Mouse (Mus musculus) v-Abl transformed pro-B cells (cell line): Measurements from ENCODE around the gene Olfr270.

Experiments used
- in situ Hi-C, 2 experiments: fragments of 400-800 bp; cut with MboI; formaldehyde crosslinking; loops; one replicate each; pipeline ENCODE4 v1.15.1; 2025; ENCODE audit not compliant: unreplicated experiment in 2 of 2

Gene Olfr270

GRCm38 (mm10) chr4:52964247-52964646 lies at the start of gene Olfr270:
TSS of gene Olfr270 (plus strand) at chr4:52964547.
- in situ Hi-C loops, result no loop called here

- in situ Hi-C loops, result no loop called here
These were observed 47.6 kb upstream of the Olfr270 start for GRCm38 (mm10) chr4:52916659-52917310.

DNA sequence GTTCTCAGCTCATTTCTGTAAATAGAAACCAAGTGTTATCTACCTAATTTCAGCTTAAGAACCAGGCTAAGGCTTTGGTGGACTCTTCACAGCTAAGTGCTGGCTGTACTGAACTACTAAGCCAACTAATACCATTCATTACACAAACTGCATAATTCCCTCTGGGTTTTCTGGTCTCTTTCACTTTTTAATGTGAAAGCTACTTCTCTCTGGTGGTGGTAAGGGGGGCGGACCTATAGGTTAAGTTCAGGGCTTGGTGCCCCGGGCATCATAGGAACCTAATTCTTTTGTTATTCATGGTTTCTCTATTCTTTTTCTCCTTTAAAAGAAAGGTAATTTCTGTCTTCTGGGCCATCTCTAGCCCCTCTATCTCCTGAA lies 47.0 kb upstream of the Olfr270 start:
- in situ Hi-C loops, result no loop called here

- in situ Hi-C loops, result no loop called here
These were observed 45.3 kb upstream of the Olfr270 start, which contains the start of gene Olfr272 for GRCm38 (mm10) chr4:52919078-52919477. TSS of gene Olfr272 (minus strand) at chr4:52919178.

- in situ Hi-C loops, result no loop called here
These were observed 33.9 kb upstream of the Olfr270 start for GRCm38 (mm10) chr4:52930480-52930879.

DNA sequence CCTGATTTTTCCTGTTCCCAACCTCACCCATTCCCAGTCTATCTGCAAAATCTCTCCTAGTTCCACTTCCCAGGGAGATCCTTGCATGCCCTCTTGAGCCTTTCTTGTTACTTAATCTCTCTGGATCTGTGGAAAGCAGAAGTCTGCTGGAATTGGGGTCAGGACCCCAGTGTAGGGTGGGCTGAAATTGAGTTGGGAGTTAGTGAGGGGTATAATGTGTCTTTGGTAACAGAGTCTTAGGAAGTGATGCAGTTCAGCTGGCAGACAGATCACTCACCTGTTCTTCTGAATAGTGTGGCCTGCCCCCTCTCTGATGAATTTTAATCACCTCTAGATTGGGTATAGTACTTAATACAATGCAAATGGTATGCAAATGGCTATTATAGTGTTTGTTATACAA lies 17.7 kb upstream of the Olfr270 start:
- in situ Hi-C loops, result no loop called here

GRCm38 (mm10) chr4:52949005-52949404 lies 15.3 kb upstream of the Olfr270 start:
- in situ Hi-C loops, result no loop called here

DNA sequence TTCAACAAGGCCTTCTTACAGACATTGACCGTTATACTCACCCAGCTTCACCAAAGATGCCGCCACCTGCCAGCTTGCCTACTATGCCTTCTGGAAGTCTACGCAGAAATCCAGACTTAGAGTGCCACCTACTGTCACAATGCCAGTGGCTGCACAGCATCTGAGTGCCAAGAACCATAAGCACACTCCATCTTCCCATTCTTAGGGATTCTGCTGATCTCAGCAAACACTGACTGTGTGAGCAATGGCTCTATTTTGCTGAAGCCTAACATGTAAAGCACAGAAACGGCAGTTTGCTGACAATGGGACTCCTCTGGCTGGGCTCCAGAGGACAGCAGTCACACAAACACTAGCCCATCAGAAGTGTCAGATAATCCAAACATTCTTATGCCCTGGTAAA lies 5.7 kb upstream of the Olfr270 start:
- in situ Hi-C loops, result no loop called here

GRCm38 (mm10) chr4:52985216-52985615 lies 20.9 kb downstream of the Olfr270 start:
- in situ Hi-C loops, result no loop called here

DNA sequence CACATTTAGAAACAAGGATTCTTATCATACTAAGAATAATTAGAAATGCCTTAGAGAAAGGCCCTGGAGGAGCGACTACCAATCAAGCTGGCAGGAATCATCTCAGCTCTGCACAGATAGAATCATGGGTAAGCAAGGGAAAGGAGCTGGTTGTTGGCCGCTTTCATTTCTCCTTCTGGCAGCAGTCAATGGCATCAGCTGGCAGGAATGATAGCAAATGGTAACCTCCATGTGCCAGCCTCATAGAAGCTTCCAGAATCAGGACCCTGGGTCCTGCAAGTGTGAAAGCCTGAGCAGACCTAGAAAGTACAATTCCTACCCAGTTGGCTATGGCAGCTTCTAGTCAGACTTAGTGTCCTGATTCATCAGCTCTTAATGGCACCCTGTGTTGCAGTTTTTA lies 21.9 kb downstream of the Olfr270 start:
- in situ Hi-C loops, result no loop called here

DNA sequence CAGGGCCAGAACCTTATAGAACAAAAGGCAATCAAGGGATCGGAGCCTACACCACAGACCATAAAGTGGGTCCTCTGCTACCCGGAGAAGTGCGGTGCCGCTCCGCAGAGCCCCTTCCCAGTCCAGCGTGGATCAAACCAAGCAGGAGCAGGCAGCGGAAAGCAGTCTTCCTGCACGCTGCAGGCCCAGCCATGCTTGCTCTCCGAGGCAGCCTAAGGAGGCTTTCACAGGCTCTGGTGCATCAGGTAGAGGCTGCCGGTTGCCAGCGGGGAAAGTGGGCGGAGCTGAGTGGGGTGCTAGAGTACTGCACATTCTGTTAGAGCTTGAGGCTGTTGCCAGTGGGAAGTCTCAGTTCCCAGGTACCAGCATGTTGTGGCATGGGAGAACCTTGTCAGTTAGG lies 24.9 kb downstream of the Olfr270 start, which contains the start of gene Nipsnap3a:
Nipsnap3a (plus strand) TSS at position 25 of the 400 bp plus-strand sequence.
- in situ Hi-C loops, result no loop called here

DNA sequence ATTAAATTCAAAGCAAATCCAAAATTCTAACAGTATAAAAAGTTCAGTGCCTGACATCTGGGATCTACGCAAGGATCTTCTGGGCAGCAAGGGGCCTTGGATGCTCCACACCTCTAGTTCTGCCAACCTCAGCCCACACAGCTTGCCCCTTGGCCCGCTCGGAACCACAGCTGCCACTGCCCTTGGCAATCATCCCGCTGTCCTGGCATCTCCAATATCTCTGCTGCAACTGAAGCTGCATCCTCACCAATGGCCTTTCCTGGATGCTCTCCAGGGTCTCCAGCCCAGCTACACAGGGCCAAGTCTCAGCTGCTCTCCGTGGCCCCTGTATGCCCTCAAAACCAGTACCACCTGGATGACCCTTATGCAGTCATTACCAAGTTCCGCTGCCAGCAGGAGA lies 35.1 kb downstream of the Olfr270 start:
- in situ Hi-C loops, result no loop called here

DNA sequence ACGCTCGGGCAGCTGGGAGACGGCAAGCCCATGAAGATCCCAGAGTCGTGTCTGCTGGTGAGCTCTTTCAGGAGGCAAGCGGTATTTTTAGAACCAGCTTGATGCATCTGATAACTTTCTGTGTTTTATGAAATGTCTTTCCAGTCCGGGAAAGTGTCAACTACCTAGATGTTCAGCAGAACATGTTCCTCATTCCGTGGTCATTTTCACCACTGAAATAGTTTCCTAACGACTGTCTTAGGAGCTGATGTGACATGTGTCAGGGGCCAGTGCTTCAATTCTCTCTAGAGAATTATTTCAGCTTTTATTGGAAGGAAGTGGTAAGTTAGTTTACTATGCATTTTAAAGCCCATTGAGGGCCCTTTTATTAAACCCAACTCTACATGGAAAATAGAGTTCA lies 35.8 kb downstream of the Olfr270 start:
- in situ Hi-C loops, result loop anchor here in 1 of 2 experiments (25.0 kb wide), 2 partner anchors 563 to 837 kb away; partner anchors contain the start of genes Smc2 and Tmem38b

GRCm38 (mm10) chr4:53009183-53009582 lies 44.8 kb downstream of the Olfr270 start:
- in situ Hi-C loops, result loop anchor here in 1 of 2 experiments (25.0 kb wide), 2 partner anchors 572 to 828 kb away; partner anchors contain the start of genes Smc2 and Tmem38b

DNA sequence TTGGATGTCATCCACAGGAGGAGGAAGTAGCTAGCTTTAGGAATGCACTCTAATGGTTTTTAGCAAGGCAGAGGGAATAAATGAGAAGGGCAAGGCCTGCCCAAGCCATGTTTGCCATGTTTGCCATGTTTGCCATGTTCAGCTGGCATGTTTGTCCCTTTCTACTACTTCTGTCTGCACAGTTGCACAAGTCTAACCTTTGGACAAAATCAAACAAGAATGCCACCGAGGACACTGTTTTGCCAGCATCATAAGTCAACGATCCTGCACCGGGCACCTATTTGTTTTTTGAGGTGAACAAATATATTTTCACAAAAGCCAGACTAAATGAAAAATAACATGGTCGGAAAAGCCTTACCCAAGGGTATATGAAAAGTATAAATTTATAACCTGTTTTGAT lies 45.5 kb downstream of the Olfr270 start:
- in situ Hi-C loops, result loop anchor here in 1 of 2 experiments (25.0 kb wide), 2 partner anchors 573 to 827 kb away; partner anchors contain the start of genes Smc2 and Tmem38b

- in situ Hi-C loops, result loop anchor here in 1 of 2 experiments (25.0 kb wide), 2 partner anchors 575 to 825 kb away; partner anchors contain the start of genes Smc2 and Tmem38b
These were observed 47.5 kb downstream of the Olfr270 start, which contains the start of gene Nipsnap3b for GRCm38 (mm10) chr4:53011732-53012361. TSS of gene Nipsnap3b (plus strand) at chr4:53011880.

- in situ Hi-C loops, result loop anchor here in 1 of 2 experiments (25.0 kb wide), 2 partner anchors 577 to 823 kb away; partner anchors contain the start of genes Smc2 and Tmem38b
These were observed 50.1 kb downstream of the Olfr270 start for GRCm38 (mm10) chr4:53014421-53014820.

GRCm38 (mm10) chr4:53015024-53015423 lies 50.7 kb downstream of the Olfr270 start:
- in situ Hi-C loops, result loop anchor here in 1 of 2 experiments (25.0 kb wide), 2 partner anchors 578 to 822 kb away; partner anchors contain the start of genes Smc2 and Tmem38b

DNA sequence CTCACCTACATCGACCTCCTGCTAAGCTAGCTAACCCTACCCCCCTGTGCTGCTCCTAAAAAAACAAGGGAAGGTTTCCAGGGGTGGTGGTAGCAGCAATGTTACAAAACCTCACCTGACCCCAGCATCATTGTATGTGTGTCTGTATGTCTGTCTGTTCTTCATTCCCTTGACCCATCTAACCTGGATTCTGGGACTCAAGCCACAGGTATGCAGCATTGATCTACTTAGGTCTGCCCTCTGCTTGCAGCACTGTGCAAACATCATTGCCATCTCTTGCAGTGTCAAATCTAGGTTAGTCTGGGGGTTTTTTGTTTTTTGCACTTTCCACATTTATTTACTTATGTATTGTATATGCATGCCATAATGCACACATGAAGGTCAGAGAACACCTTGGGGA lies 54.0 kb downstream of the Olfr270 start:
- in situ Hi-C loops, result loop anchor here in 1 of 2 experiments (25.0 kb wide), 2 partner anchors 581 to 819 kb away; partner anchors contain the start of genes Smc2 and Tmem38b
